Mouse (Mus musculus) thymus, adult 2 months (tissue): ENCODE results near the gene Rtn4rl1. TPM values are rescaled to one million over a fixed set of nuclear protein-coding genes. Genes with fewer than 3 reads are reported as not detected.

Experiments used
- DNase-seq: peaks from one replicate; pipeline ENCODE4 v3.0.0; 2021
- H3K27ac ChIP-seq: fragments of 200-500 bp; 2 replicates; pipeline ENCODE4 v1.5.1; 2012; ENCODE audit warnings: low read length, control low read depth; ENCODE audit not compliant: control insufficient read depth, insufficient read depth
- H3K27me3 ChIP-seq: fragments of 200-500 bp; 2 replicates; pipeline ENCODE4 v1.6.1; 2012; ENCODE audit warnings: mild to moderate bottlenecking, low read length, moderate library complexity, mixed read lengths; ENCODE audit not compliant: control insufficient read depth, insufficient read depth
- H3K36me3 ChIP-seq: fragments of 200-500 bp; 2 replicates; pipeline ENCODE4 v1.6.1; 2012; ENCODE audit warnings: mild to moderate bottlenecking, low read length, moderate library complexity; ENCODE audit not compliant: control insufficient read depth, insufficient read depth
- H3K4me1 ChIP-seq: fragments of 200-500 bp; replicated peaks from 2 replicates; pipeline ENCODE4 v1.6.1; 2012; ENCODE audit warnings: low read length; ENCODE audit not compliant: control insufficient read depth, insufficient read depth
- H3K4me3 ChIP-seq: fragments of 200-500 bp; 2 replicates; pipeline ENCODE4 v1.5.1; 2012; ENCODE audit warnings: mild to moderate bottlenecking, low read length, control low read depth, moderate library complexity; ENCODE audit not compliant: control insufficient read depth, insufficient read depth
- CTCF ChIP-seq: fragments of 200-500 bp; IDR thresholded peaks from 2 replicates; pipeline ENCODE4 v1.5.1; 2012; ENCODE audit warnings: mild to moderate bottlenecking, control low read depth, low read length, moderate library complexity, borderline replicate concordance; ENCODE audit not compliant: control insufficient read depth, poor library complexity, insufficient read depth; ENCODE audit errors: extremely low read depth
- POLR2A ChIP-seq: fragments of 200-500 bp; IDR thresholded peaks from 2 replicates; pipeline ENCODE4 v1.6.1; 2012; ENCODE audit warnings: mild to moderate bottlenecking, low read length, control low read depth, moderate library complexity; ENCODE audit not compliant: control insufficient read depth, poor library complexity, insufficient read depth; ENCODE audit errors: extremely low read depth
- WGBS: fragments of 180-500 bp; shearing (Covaris S2); methylation state at CpG from one replicate; pipeline ENCODE4 v1.1.7; 2018; 5-methylcytosine and 5-hydroxymethylcytosine counted together
- polyA plus RNA-seq: library from polyadenylated mRNA; depleted of rRNA; stranded (reverse); fragments of >200 nt; gene quantifications from 2 replicates; pipeline ENCODE4 v1.2.3, GENCODE M21; 2012

Gene Rtn4rl1
- polyA plus RNA-seq, 1 experiment, result 15.3 TPM

- H3K36me3 ChIP-seq, result no peaks in the 10 kb centered on the region
- WGBS, result 1% methylated on average over 83 of the region's 83 CpGs
- TF ChIP-seq CTCF, result peak; percentile 98
- no peak for TF ChIP-seq POLR2A
- H3K27me3 ChIP-seq, result peaks cover 45% of the 10 kb centered on the region
- peaks cover 59% of the 10 kb centered on the region for H3K4me1 ChIP-seq
- peak overlapping the region; percentile 27 for H3K4me3 ChIP-seq
- peak; percentile 86 for DNase-seq
- no peak overlapping the region for H3K27ac ChIP-seq
Observed at GRCm38 (mm10) chr11:75168590-75169361, 24.8 kb upstream of the Rtn4rl1 start.

- no peak for DNase-seq
- Histone ChIP-seq H3K36me3 (no peaks in the 10 kb centered on the region), H3K27me3 (peaks cover 45% of the 10 kb centered on the region), H3K27ac (no peak within 1 kb of the TSS), H3K4me3 (peak within 1 kb of the TSS; percentile 34), H3K4me1 (peaks cover 64% of the 10 kb centered on the region)
- 9% methylated on average over 23 of the region's 23 CpGs for WGBS
- TF ChIP-seq POLR2A (no peak), CTCF (no peak)
Observed at GRCm38 (mm10) chr11:75169405-75170080, 24.0 kb upstream of the Rtn4rl1 start, which contains the start of gene Hic1. TSS of gene Hic1 (minus strand) at chr11:75169519.

GRCm38 (mm10) chr11:75170136-75170751, 23.3 kb upstream of the Rtn4rl1 start:
- Histone ChIP-seq H3K36me3 (no peaks in the 10 kb centered on the region), H3K4me1 (peaks cover 64% of the 10 kb centered on the region), H3K4me3 (peak overlapping the region; percentile 34), H3K27me3 (peaks cover 45% of the 10 kb centered on the region), H3K27ac (no peak overlapping the region)
- WGBS, result under 1% methylated on average over 38 of the region's 38 CpGs
- peak; percentile 81; the same call in 1 of the 2 replicates for TF ChIP-seq CTCF
- TF ChIP-seq POLR2A, result no peak
- DNase-seq, result peak; percentile 88

GRCm38 (mm10) chr11:75171186-75171865, 22.3 kb upstream of the Rtn4rl1 start:
- Histone ChIP-seq H3K36me3 (no peaks in the 10 kb centered on the region), H3K4me1 (peaks cover 54% of the 10 kb centered on the region), H3K27me3 (peaks cover 38% of the 10 kb centered on the region), H3K27ac (no peak overlapping the region), H3K4me3 (no peak overlapping the region)
- WGBS, result 12% methylated on average over 17 of the region's 17 CpGs
- DNase-seq, result no peak
- TF ChIP-seq CTCF (no peak), POLR2A (no peak)

- no peaks in the 10 kb centered on the region for H3K36me3 ChIP-seq
- peaks cover 44% of the 10 kb centered on the region for H3K4me1 ChIP-seq
- DNase-seq, result peak; percentile 59
- H3K27me3 ChIP-seq, result peaks cover 28% of the 10 kb centered on the region
- H3K27ac ChIP-seq, result no peak overlapping the region
- H3K4me3 ChIP-seq, result peak overlapping the region; percentile 36
- TF ChIP-seq POLR2A (no peak), CTCF (no peak)
- WGBS, result 1% methylated on average over 73 of the region's 75 CpGs
Observed at GRCm38 (mm10) chr11:75172151-75173094, 21.2 kb upstream of the Rtn4rl1 start.
